Mouse (Mus musculus) NIH3T3 (cell line): ENCODE measurements at regions not wholly inside any gene's neighbourhood (a gene's known extent, or its start where the extent isn't known, plus 50 kb on each side); places are given as distances from the start of the nearest gene placed in this dataset.
"Not testable (repeated sequence)": the region's sequence is repeated elsewhere in the genome, so short reads cannot be mapped to it uniquely, and the experiment has no call there.

Experiments
- DNase-seq: peaks from one replicate; pipeline ENCODE4 v3.0.0-alpha.2; 2012; ENCODE audit warnings: low read depth

GRCm38 (mm10) chr17:83039563-83039962, 175.5 kb upstream of the Pkdcc start:
- no peak for DNase-seq

DNA sequence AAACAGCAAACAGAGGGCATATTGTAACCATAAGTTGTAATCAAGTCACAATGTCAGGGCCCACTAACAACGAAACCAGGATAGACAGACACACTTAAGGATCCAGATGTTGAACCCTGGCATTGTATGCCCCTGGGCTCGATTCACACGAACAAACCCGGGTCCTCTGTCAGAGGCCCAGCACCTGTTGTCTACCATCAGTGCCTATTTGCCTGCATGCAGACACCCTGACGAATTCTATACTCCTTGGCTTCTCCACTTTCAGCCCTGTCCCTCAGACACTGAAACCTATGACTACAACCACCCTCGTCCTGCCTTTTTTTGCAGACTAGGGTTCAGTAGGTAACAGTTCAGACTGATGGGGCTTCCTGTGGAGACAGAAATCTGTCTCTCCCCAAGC, 170.6 kb upstream of the Pkdcc start:
- DNase-seq = no peak

DNA sequence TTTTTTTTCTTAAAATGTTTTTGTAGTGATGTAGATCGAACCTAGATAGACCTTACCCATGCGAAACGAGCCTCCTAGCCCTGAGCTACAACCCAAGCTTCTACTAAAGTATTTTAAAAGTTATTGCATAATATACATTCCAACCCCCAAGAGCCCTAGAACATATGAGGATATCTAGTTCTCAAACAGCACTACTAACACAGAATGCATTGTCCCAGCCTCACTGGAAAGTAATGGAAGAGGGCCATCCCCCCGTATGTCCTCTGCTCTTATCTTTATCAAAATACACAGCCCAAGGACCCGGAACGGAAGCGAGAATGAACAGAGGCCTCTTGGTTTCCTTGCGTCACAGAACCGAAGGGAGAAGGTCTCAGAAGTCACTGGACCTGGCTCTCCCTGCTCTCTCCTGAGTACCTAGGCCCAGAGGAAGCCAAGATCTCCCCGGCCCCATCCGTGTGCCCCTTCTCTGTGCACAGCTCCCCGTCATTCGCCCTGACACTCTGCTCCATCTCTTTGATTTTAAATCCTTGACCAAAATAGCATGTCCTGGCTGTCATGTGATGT, 165.0 kb upstream of the Pkdcc start:
- DNase-seq = no peak

- no peak for DNase-seq
Measured at GRCm38 (mm10) chr17:83050591-83051197, 164.4 kb upstream of the Pkdcc start.

DNA sequence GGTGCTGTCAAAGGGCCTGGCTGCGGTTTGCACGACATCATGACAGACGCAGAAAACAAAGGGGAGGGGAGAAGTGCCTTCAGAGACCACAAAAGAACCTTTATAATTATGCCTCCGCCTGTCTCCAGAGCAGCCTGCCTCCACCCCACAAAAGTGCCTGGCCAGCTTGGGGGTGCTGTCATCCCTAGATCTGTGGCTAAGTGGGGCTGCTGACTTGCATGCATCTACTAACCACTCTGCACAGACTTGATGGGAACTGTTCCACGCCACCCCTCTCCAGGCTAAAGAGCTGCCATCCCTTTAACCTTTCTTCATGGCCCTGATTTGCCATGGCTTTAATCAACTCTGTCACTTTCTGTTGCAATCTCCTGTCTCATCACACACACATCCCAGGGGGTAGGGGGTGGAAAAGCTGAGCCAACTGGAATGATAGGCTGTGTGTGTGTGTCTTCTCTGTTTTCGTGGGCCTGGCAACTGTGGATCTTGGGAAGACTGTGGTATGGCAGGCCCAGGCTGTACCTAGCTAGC, 162.4 kb upstream of the Pkdcc start:
- DNase-seq = no peak

GRCm38 (mm10) chr17:83057832-83058231, 157.3 kb upstream of the Pkdcc start:
- DNase-seq = peak; percentile 39

DNA sequence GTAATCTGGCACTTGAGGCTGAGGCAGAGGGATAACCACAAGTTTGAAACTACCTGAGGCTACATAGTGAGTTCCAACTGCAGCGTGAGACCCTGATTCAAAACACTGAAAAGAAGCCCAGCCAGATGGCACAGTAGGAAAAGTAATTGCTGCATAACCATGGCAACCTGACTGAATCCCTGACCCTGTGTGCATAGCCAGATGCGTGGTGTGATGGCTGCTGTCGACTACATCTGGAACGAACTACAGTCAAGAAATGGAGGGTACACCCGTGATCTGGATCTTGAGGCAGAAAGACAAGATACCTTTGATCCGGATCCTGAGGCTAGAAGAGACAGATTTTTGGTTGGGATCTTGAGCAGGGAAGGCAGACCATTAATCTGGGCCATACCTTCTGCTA, 153.2 kb upstream of the Pkdcc start:
- no peak for DNase-seq

GRCm38 (mm10) chr17:83063848-83064247, 151.2 kb upstream of the Pkdcc start:
- no peak for DNase-seq

DNA sequence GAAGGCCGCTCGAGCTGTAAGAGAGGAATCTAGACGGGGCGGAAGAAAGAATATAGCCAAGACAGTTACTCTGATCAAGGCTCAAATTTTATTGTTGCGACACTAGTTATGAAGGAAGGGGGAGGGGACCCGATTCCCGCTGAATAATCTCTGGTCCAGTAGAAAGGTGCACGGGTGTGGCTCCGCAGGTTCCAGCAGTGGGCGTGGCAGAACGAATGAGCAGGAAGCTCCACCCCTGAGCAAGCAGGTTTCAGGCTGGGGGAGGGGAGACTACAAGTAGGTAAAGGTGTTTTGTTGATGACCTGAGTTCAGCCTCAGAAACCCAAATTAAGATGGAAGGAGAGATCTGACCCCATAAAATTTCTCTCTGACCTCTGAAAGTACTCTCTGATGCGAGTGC, 150.7 kb upstream of the Pkdcc start:
- not testable (repeated sequence) for DNase-seq

- no peak for DNase-seq
Measured at GRCm38 (mm10) chr17:83069246-83069645, 145.8 kb upstream of the Pkdcc start.

DNA sequence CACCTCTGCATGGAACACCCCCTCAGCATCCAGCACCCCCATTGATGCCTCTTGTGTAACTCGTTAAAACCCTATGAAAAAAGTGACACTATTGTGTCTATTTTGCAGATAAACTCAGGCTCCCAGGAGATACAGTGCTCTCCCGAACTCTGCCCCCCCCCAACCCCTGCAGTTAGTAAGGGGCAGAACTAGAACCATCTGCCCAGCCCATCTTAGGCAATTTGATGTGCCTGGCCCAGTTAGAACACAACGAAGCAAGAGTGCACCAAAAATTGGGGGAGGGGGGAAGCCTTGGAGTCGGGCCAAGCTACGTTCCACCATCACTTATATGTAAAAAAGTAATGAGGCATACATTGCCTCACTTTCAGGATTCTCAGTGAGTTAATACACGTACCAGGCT, 143.3 kb upstream of the Pkdcc start:
- no peak for DNase-seq

DNA sequence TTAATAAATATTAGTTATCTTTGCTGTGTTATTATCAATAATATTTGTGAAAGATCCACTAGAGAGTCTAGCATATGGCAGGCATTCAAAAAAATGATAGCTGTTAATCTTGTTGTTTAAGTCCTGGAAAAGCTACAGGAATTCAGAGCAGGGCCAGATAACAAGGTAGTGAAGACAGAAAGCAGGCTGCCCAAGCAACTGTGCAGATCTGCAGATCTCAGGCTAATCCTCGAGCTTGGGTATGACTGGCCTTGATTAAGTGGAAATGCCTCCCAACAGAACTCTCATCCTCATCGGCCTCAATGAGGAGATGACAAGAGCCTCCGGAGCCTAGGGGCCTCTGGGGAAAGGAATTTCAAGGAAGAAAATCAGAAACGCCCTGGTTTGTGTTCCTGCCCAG, 142.9 kb upstream of the Pkdcc start:
- DNase-seq = no peak

- DNase-seq = no peak
Measured at GRCm38 (mm10) chr17:83074893-83075292, 140.2 kb upstream of the Pkdcc start.

- DNase-seq = no peak
Measured at GRCm38 (mm10) chr17:83077737-83078600, 137.1 kb upstream of the Pkdcc start.

- peak; percentile 5 for DNase-seq
Measured at GRCm38 (mm10) chr17:83078601-83079360, 136.3 kb upstream of the Pkdcc start.

GRCm38 (mm10) chr17:83079361-83079685, 135.8 kb upstream of the Pkdcc start:
- DNase-seq = no peak

DNA sequence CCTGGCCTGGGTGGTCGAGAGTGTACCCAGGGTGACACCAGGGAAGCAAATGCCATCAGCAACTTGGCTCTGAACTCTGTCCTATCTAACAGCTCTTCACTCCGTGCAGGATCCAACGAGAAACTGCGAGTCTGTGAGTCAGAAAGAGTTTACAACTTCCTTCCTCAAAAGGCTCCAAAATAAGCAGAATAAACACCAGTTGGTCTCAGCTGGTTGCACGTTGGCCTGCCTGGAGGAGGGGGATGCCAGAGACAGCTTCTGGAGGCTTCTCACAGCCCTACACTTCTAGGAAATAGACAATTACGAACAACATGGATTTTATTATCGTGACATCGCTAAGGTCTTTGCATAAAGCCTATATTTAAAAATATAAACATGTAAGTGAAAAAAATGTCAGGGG, 133.4 kb upstream of the Pkdcc start:
- DNase-seq = no peak

DNA sequence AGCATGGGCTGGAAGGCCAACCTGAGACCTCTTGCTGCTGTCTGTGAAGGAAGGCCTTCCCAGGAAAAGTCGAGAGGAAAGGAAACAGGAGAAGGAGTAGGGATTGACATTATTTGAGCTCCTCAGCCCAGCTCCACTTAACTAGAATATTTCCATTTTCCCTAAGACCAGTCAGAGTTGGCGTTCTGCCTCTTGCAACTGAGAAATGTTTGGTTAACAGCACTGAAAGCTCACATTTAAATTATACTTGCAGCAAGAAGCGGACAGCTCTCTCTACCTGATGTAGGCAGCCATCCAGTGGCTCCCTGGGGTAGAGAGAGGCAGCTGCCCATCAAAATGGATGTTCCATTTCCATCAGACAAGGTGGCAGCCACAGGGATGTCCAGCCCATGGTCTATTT, 131.6 kb upstream of the Pkdcc start:
- DNase-seq = peak; percentile 22

- peak; percentile 8 for DNase-seq
Measured at GRCm38 (mm10) chr17:83085792-83086475, 129.2 kb upstream of the Pkdcc start.

DNA sequence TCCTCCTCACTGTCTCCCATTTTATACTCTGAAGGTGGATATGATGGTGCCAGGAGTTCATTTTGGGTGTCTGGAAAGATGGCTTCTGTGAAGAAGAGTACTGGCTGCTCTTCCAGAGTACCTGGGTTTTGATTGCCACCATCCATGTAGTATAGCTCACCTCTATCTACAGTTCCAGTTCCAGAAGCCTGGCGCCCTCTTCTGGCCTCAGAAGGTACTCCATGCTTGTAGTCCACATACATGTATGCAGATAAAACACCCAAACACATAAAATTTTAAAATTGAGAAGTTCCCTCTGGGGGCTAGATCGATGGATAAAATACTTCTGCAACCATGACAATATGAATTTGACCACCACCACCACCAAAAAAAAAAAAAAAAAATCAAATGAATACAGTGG, 128.4 kb upstream of the Pkdcc start:
- no peak for DNase-seq

- DNase-seq = no peak
Measured at GRCm38 (mm10) chr17:83088471-83088870, 126.6 kb upstream of the Pkdcc start.
